Mouse (Mus musculus) brain, embryonic 14.5 days (tissue): ENCODE results near the gene 2310034C09Rik. TPM values are rescaled to one million over a fixed set of nuclear protein-coding genes. Genes with fewer than 3 reads are reported as not detected.

Experiments used
- DNase-seq: peaks from one replicate; pipeline ENCODE4 v3.0.0-alpha.2; 2011; ENCODE audit warnings: low read depth
- CTCF ChIP-seq: fragments of 200-500 bp; IDR thresholded peaks from 2 replicates; pipeline ENCODE4 v1.5.1; 2012; ENCODE audit warnings: inconsistent platforms, mild to moderate bottlenecking, moderate library complexity, borderline replicate concordance; ENCODE audit not compliant: insufficient read depth, insufficient read length; ENCODE audit errors: extremely low read depth
- POLR2A ChIP-seq: fragments of 200-500 bp; IDR thresholded peaks from 2 replicates; pipeline ENCODE4 v1.6.1; 2012; ENCODE audit warnings: mild to moderate bottlenecking, inconsistent platforms, borderline replicate concordance; ENCODE audit not compliant: poor library complexity, insufficient read depth, insufficient read length, severe bottlenecking; ENCODE audit errors: extremely low read depth
- polyA plus RNA-seq: library from polyadenylated mRNA; depleted of rRNA; stranded (reverse); fragments of >200 nt; gene quantifications from 2 replicates; pipeline ENCODE4 v1.2.3, GENCODE M21; 2012; rRNA removed

2310034C09Rik gene
- polyA plus RNA-seq, 1 experiment: not detected

- no peak for DNase-seq
- TF ChIP-seq CTCF (no peak), POLR2A (no peak)
These were observed 28.1 kb downstream of the 2310034C09Rik start for GRCm38 (mm10) chr16:88786786-88787185.

Other genes starting within 250 kb of the 2310034C09Rik start
- gene Cldn8, start 195.7 kb upstream of the 2310034C09Rik start, polyA plus RNA-seq: 0.18 and 0.21 TPM in 2 replicates
- gene Krtap24-1, start 146.6 kb upstream of the 2310034C09Rik start, polyA plus RNA-seq: not detected in 2 replicates
- gene 2310079G19Rik, start 131.2 kb upstream of the 2310034C09Rik start, polyA plus RNA-seq: not detected in 2 replicates
- gene Krtap26-1, start 111.1 kb upstream of the 2310034C09Rik start, polyA plus RNA-seq: not detected in 2 replicates
- gene Krtap27-1, start 87.2 kb upstream of the 2310034C09Rik start, polyA plus RNA-seq: not detected in 2 replicates
- not detected in 2 replicates for gene 2310061N02Rik, start 50.9 kb upstream of the 2310034C09Rik start, polyA plus RNA-seq
- not detected in 2 replicates for gene Krtap13-1, start 30.0 kb upstream of the 2310034C09Rik start, polyA plus RNA-seq
- not detected in 2 replicates for gene Krtap13, start 7.2 kb upstream of the 2310034C09Rik start, polyA plus RNA-seq
- not detected in 2 replicates for gene 2310057N15Rik, start 15.4 kb downstream of the 2310034C09Rik start, polyA plus RNA-seq
- not detected in 2 replicates for gene Gm5965, start 19.0 kb downstream of the 2310034C09Rik start, polyA plus RNA-seq
- gene Gm20741, start 53.4 kb downstream of the 2310034C09Rik start, polyA plus RNA-seq: not detected in 2 replicates
- not detected in 2 replicates for gene Krtap15, start 61.4 kb downstream of the 2310034C09Rik start, polyA plus RNA-seq
- gene Krtap14, start 67.3 kb downstream of the 2310034C09Rik start, polyA plus RNA-seq: not detected in 2 replicates
- not detected in 2 replicates for gene Krtap19-1, start 110.6 kb downstream of the 2310034C09Rik start, polyA plus RNA-seq
- not detected in 2 replicates for gene Krtap19-2, start 115.4 kb downstream of the 2310034C09Rik start, polyA plus RNA-seq
- gene Krtap19-3, start 119.2 kb downstream of the 2310034C09Rik start, polyA plus RNA-seq: not detected in 2 replicates
- not detected in 2 replicates for gene Krtap19-4, start 126.2 kb downstream of the 2310034C09Rik start, polyA plus RNA-seq
- gene Krtap19-5, start 137.6 kb downstream of the 2310034C09Rik start, polyA plus RNA-seq: not detected in 2 replicates
- not detected in 2 replicates for gene Krtap19-9b, start 173.4 kb downstream of the 2310034C09Rik start, polyA plus RNA-seq
- gene Krtap16-3, start 204.0 kb downstream of the 2310034C09Rik start, polyA plus RNA-seq: not detected in 2 replicates